Mouse (Mus musculus) bone marrow macrophage, adult 2 months (primary cell): ENCODE data around the gene Catsperg2.

Experiments used
- CTCF ChIP-seq: IDR thresholded peaks from 2 replicates; pipeline ENCODE4 v1.5.1; 2012; ENCODE audit warnings: low read depth, mild to moderate bottlenecking, low read length, moderate library complexity
- POLR2A ChIP-seq: IDR thresholded peaks from 2 replicates; pipeline ENCODE4 v1.6.1; 2012; ENCODE audit warnings: mild to moderate bottlenecking, low read depth, low read length, borderline replicate concordance

- no peak for TF ChIP-seq CTCF
- no peak for TF ChIP-seq POLR2A
Observed at GRCm38 (mm10) chr7:29760476-29760875, 33.6 kb upstream of the Catsperg2 start.
